Mouse (Mus musculus) frontal cortex, postnatal 36 days (tissue): ENCODE data around the gene Crygs.
"Not testable (repeated sequence)": the region's sequence is repeated elsewhere in the genome, so short reads cannot be mapped to it uniquely, and the experiment has no call there.

ENCODE experiments used
- DNase-seq, 2 experiments: peaks; one replicate each; pipeline ENCODE4 v3.0.0; 2022; ENCODE audit warnings: low spot score in 2 of 2

Crygs gene

GRCm38 (mm10) chr16:22789908-22790367, 21.4 kb downstream of the Crygs start:
- DNase-seq, result peak; percentile 78 to 82

GRCm38 (mm10) chr16:22782686-22783085, 28.7 kb downstream of the Crygs start:
- DNase-seq, result no peak

GRCm38 (mm10) chr16:22779228-22779835, 32.0 kb downstream of the Crygs start:
- DNase-seq, result peak; percentile 28 to 33

- DNase-seq, result not testable (repeated sequence)
These were observed 33.1 kb downstream of the Crygs start for GRCm38 (mm10) chr16:22778296-22778695.

- no peak for DNase-seq
These were observed 35.8 kb downstream of the Crygs start for GRCm38 (mm10) chr16:22775471-22775985.

GRCm38 (mm10) chr16:22768661-22769060, 42.7 kb downstream of the Crygs start:
- peak; percentile 26 to 29 for DNase-seq

- no peak for DNase-seq
These were observed 44.0 kb downstream of the Crygs start for GRCm38 (mm10) chr16:22767405-22767804.

- DNase-seq, result no peak
These were observed 44.6 kb downstream of the Crygs start for GRCm38 (mm10) chr16:22766738-22767211.

- DNase-seq, result no peak
These were observed 45.8 kb downstream of the Crygs start for GRCm38 (mm10) chr16:22765531-22765930.
